Mouse (Mus musculus) G1E-ER4 (cell line): ENCODE results near the gene Mill1. TPM values are rescaled to one million over a fixed set of nuclear protein-coding genes. Genes with fewer than 3 reads are reported as not detected.

Experiments
- GATA1 ChIP-seq: IDR thresholded peaks from one replicate; pipeline ENCODE4 v1.8.0; 2012; ENCODE audit warnings: low read length, inconsistent platforms
- polyA plus RNA-seq: library from polyadenylated mRNA; stranded (reverse); fragments of >175 nt; gene quantifications from 2 replicates; pipeline ENCODE4 v1.2.3, GENCODE M21; 2012

The Mill1 gene
- not detected in 2 replicates for polyA plus RNA-seq

DNA sequence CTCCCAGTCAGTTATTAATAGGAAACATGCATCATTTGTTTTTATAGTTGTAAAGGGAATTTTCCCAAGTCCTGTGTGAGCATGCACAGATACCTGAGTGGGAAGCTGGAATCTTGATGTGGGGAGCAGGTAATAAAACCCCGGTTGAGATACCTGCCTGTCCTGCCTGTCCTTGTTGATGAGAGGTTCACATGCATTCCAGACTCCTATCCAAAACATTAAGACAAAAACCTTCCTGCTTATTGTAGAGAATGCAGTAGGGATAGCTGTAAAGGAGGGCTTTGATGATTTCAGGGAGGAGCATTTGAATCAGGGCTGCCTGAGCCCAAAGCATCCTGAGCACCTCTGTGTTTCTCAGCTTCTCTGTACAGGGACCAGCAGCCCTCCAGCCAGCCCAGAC is at the start of gene Mill1:
Gene Mill1 (plus strand): TSS at position 301 of the 400 bp plus-strand sequence.
- no peak for TF ChIP-seq GATA1

DNA sequence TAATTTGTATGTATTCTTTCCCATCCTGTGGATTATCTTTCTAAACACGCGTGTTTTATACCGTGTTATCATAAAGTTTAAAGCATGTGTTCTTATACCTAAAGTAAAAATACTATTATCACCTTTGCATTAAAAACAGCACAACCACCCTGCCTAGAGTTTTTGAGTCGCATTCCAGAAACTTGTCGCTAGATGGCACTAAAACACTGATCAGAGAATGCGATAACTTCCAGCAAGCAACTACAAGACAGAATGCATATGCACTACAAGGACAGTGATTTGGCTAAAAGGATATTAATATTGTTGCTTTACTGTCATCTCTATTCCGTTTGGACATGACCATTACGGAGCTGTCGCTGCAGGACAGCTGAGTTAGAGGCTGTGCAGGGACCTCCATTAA is 34.2 kb upstream of the Mill1 start:
- no peak for TF ChIP-seq GATA1

DNA sequence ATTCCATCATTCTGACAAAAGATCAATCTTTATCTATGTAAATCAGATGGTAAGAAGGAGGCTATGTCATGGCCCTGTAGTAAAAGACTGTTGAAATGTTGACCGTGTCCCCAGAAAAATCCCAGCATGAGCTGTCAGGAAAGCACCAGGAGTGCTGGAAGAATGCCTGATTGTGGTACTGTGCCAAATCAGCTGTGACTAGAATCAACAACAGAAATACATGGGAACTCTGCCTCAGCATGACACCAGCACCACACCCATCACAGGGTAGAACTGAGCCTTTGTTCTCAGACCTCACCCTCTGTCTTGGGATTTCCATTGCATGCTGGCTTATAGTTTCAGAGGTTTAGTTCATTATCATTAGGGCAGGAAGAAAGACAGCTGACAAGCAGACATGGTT is 30.4 kb upstream of the Mill1 start:
- TF ChIP-seq GATA1, result no peak

DNA sequence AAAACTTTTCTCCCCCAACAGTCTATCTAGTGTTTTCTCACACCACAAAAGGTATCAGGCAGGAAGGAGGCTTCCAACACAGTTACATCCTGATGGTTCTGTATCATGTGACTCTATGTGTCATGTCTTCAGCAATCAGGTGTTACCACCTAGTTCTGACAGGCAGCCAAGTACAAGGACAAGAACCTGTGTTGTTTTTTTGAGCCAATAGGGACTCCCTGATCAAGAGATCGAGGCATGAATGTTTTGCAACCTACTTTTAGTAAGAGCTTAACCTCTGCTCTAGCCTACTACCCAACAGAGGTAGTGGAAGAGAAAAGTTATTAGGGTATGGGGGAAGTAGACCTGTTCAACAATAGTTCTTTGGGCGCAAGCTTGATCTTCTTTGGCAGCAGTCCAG is 6.6 kb upstream of the Mill1 start:
- TF ChIP-seq GATA1, result no peak

DNA sequence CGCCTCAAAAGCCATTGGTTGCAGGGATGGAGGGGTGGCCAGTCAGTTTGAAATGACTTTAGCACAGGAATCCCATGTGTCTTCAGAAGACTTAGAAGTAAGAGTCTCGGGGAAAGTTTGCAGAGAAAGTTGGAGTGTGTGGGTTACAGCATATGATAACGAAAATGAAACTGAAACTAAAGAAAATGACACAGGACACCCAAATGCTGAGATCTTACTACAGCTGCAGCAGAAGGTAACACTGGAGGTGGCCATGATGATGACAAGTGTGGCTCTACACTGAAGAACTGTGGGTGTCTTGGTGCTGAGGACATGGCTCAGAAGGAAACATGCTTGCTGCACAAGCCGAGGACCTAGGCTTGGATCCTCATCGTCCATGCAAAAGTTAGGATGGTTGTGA is 3.9 kb upstream of the Mill1 start:
- no peak for TF ChIP-seq GATA1

DNA sequence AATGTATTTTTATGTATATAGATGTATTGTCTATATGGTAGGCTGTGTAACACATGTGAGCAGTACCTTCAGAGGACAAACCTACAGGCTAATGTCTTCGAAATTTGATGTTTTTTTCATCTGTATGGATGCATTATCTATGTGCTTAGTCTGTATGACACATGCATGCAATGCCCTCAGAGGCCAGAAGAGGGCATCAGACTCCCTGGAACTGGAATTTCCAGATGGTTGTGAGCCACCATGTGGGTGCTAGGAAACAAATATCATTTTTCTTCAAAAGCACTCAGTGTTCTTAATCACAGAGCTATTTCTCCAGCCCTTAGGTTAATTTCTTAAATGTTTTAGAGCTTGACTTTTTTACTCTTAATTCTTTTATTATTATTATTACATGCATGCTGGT is 15.1 kb downstream of the Mill1 start:
- TF ChIP-seq GATA1, result no peak

DNA sequence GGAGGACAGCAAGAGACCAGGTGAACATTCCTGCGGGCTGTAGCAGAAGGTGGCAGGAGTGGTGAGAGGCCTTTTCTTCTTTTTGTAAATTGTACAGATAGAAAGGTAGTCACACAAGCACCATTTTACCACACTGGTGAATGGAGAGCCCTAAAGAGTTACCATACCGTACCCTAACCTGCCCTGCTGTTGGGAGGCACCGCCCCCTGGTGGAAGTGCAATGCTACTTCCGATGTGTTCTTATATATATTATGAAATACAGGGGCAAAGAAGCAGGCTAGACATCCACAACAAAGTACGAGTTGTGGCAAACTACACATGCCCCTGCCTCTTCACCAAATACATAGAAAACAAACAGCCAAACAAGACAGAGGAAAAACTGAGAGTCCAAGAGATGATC is 19.9 kb downstream of the Mill1 start:
- TF ChIP-seq GATA1, result no peak

Other genes with a start within 250 kb of the Mill1 start
- not detected in 2 replicates for gene Ceacam13, start 235.5 kb upstream of the Mill1 start, polyA plus RNA-seq
- gene Ceacam12, start 179.4 kb upstream of the Mill1 start, polyA plus RNA-seq, result not detected in 2 replicates
- not detected in 2 replicates for gene Igfl3, start 68.9 kb upstream of the Mill1 start, polyA plus RNA-seq
- gene Psg18, start 109.7 kb downstream of the Mill1 start, polyA plus RNA-seq, result not detected in 2 replicates
- not detected in 2 replicates for gene Psg28, start 186.7 kb downstream of the Mill1 start, polyA plus RNA-seq
- not detected in 2 replicates for gene Psg26, start 238.8 kb downstream of the Mill1 start, polyA plus RNA-seq